Mouse (Mus musculus) lung, postnatal 0 days (tissue): ENCODE measurements around the gene Smc3. TPM values are rescaled to one million over a fixed set of nuclear protein-coding genes. Genes with fewer than 3 reads are reported as not detected.
A peak's percentile ranks its signal among the peaks of the same experiment; 100 is the strongest.

Source experiments
- ATAC-seq: fragments of 200-750 bp; cut with Nextera tagmentation; 2 replicates; pipeline ENCODE4 v1.8.0; 2017; ENCODE audit warnings: moderate library complexity
- DNase-seq: peaks from one replicate; pipeline ENCODE4 v3.0.0-alpha.2; 2016; ENCODE audit warnings: low spot score
- H3K27ac ChIP-seq: fragments of 300-500 bp; sonication (generic); 2 replicates; pipeline ENCODE4 v1.5.1; 2014; ENCODE audit warnings: antibody characterized with exemption, mild to moderate bottlenecking, low read length, mixed read lengths
- H3K27me3 ChIP-seq: fragments of 300-500 bp; sonication (generic); replicated peaks from 2 replicates; pipeline ENCODE4 v1.6.1; 2014; ENCODE audit warnings: low read length, mixed read lengths; ENCODE audit not compliant: insufficient read depth
- H3K36me3 ChIP-seq: fragments of 300-500 bp; sonication (generic); 2 replicates; pipeline ENCODE4 v1.6.1; 2014; ENCODE audit warnings: low read length, mixed read lengths; ENCODE audit not compliant: insufficient read depth
- H3K4me1 ChIP-seq: fragments of 300-500 bp; sonication (generic); 2 replicates; pipeline ENCODE4 v1.6.1; 2014; ENCODE audit warnings: antibody characterized with exemption, low read depth, low read length, mixed read lengths; ENCODE audit not compliant: insufficient read depth
- H3K4me2 ChIP-seq: fragments of 300-500 bp; sonication (generic); replicated peaks from 2 replicates; pipeline ENCODE4 v1.6.1; 2014; ENCODE audit warnings: low read depth, mild to moderate bottlenecking, low read length, moderate library complexity, mixed read lengths
- H3K4me3 ChIP-seq: fragments of 300-500 bp; sonication (generic); 2 replicates; pipeline ENCODE4 v1.5.1; 2014; ENCODE audit warnings: low read depth, low read length
- H3K9ac ChIP-seq: fragments of 300-500 bp; sonication (generic); replicated peaks from 2 replicates; pipeline ENCODE4 v1.6.1; 2014; ENCODE audit warnings: low read depth, mild to moderate bottlenecking
- H3K9me3 ChIP-seq: fragments of 300-500 bp; sonication (generic); 2 replicates; pipeline ENCODE4 v1.6.1; 2016; ENCODE audit warnings: low read length, mixed read lengths
- CTCF ChIP-seq: IDR thresholded peaks from 2 replicates; pipeline ENCODE4 v1.5.1; 2016; ENCODE audit warnings: antibody characterized with exemption, mild to moderate bottlenecking
- EP300 ChIP-seq: IDR thresholded peaks from 2 replicates; pipeline ENCODE4 v1.6.1; 2016; ENCODE audit warnings: antibody characterized with exemption, mild to moderate bottlenecking, control low read depth
- WGBS: fragments of 180-500 bp; shearing (Covaris S2); extraction: QIAGEN DNeasy Blood & Tissue Kit; methylation state at CpG from one replicate; pipeline ENCODE4 v1.1.7; 2014; 5-methylcytosine and 5-hydroxymethylcytosine counted together
- polyA plus RNA-seq: library from polyadenylated mRNA; unstranded; fragments of >200 nt; fragmentation: Nextera tagmentation; extraction: Ambion mirVana; gene quantifications from 2 replicates; pipeline ENCODE4 v1.2.1, GENCODE M21; 2015

Gene Smc3
- polyA plus RNA-seq, 1 experiment from 2014 or later = 32.8 TPM

GRCm38 (mm10) chr19:53556841-53557240 is 43.4 kb upstream of the Smc3 start:
- H3K27ac ChIP-seq = no peak overlapping the region
- no peak overlapping the region for H3K9ac ChIP-seq
- ATAC-seq (0 out of 2 replicates have a peak, but pooled peaks have one; percentile 2), DNase-seq (no peak)
- H3K27me3 ChIP-seq = no peaks in the 10 kb centered on the region
- no peaks in the 10 kb centered on the region for H3K4me1 ChIP-seq
- 25% methylated on average over 6 of the region's 6 CpGs for WGBS
- H3K4me2 ChIP-seq = peak overlapping the region; percentile 44
- no peaks in the 10 kb centered on the region for H3K9me3 ChIP-seq
- no peaks in the 10 kb centered on the region for H3K36me3 ChIP-seq
- TF ChIP-seq EP300 (no peak), CTCF (peak; percentile 6; the same call in 1 of the 2 replicates)
- no peak overlapping the region for H3K4me3 ChIP-seq

GRCm38 (mm10) chr19:53557267-53557936 is 42.8 kb upstream of the Smc3 start:
- WGBS = 24% methylated on average over 20 of the region's 20 CpGs

GRCm38 (mm10) chr19:53560436-53560835 is 39.8 kb upstream of the Smc3 start:
- H3K4me3 ChIP-seq = no peak overlapping the region
- no peak overlapping the region for H3K9ac ChIP-seq
- no peak for TF ChIP-seq EP300
- no peak for TF ChIP-seq CTCF
- H3K9me3 ChIP-seq = no peaks in the 10 kb centered on the region
- no peak for ATAC-seq
- no peak overlapping the region for H3K27ac ChIP-seq
- WGBS = 84% methylated on average over 3 of the region's 3 CpGs
- DNase-seq = no peak
- H3K4me1 ChIP-seq = no peaks in the 10 kb centered on the region
- no peak overlapping the region for H3K4me2 ChIP-seq
- H3K27me3 ChIP-seq = no peaks in the 10 kb centered on the region
- H3K36me3 ChIP-seq = no peaks in the 10 kb centered on the region

More at GRCm38 (mm10) chr19:53557267-53557936, 42.8 kb upstream of the Smc3 start:
- DNase-seq (peak; percentile 42), ATAC-seq (peak; percentile 56)
- no peaks in the 10 kb centered on the region for H3K36me3 ChIP-seq
- H3K9ac ChIP-seq = no peak overlapping the region
- TF ChIP-seq EP300 (no peak), CTCF (no peak)
- H3K27me3 ChIP-seq = no peaks in the 10 kb centered on the region
- H3K4me1 ChIP-seq = no peaks in the 10 kb centered on the region
- H3K9me3 ChIP-seq = no peaks in the 10 kb centered on the region
- H3K27ac ChIP-seq = no peak overlapping the region
- H3K4me3 ChIP-seq = no peak overlapping the region
- peak overlapping the region; percentile 44 for H3K4me2 ChIP-seq

- H3K36me3 ChIP-seq = no peaks in the 10 kb centered on the region
- TF ChIP-seq CTCF = no peak
- no peak for TF ChIP-seq EP300
- H3K9ac ChIP-seq = no peak overlapping the region
- no peaks in the 10 kb centered on the region for H3K27me3 ChIP-seq
- no peak overlapping the region for H3K4me3 ChIP-seq
- ATAC-seq (no peak), DNase-seq (peak; percentile 16)
- WGBS = 25% methylated on average over 4 of the region's 4 CpGs
- no peak overlapping the region for H3K27ac ChIP-seq
- no peaks in the 10 kb centered on the region; the same call in 1 of the 2 replicates for H3K9me3 ChIP-seq
- no peak overlapping the region for H3K4me2 ChIP-seq
- H3K4me1 ChIP-seq = no peaks in the 10 kb centered on the region
Measured at GRCm38 (mm10) chr19:53564174-53564573, 36.0 kb upstream of the Smc3 start.

GRCm38 (mm10) chr19:53565565-53566277 is 34.5 kb upstream of the Smc3 start:
- H3K4me2 ChIP-seq = no peak overlapping the region
- 90% methylated on average over 14 of the region's 14 CpGs for WGBS
- ATAC-seq = no peak
- no peaks in the 10 kb centered on the region; the same call in 1 of the 2 replicates for H3K9me3 ChIP-seq
- H3K27me3 ChIP-seq = no peaks in the 10 kb centered on the region
- no peak overlapping the region for H3K9ac ChIP-seq
- TF ChIP-seq CTCF (no peak), EP300 (no peak)
- DNase-seq = no peak
- no peaks in the 10 kb centered on the region for H3K36me3 ChIP-seq
- H3K4me1 ChIP-seq = no peaks in the 10 kb centered on the region
- H3K27ac ChIP-seq = no peak overlapping the region
- H3K4me3 ChIP-seq = no peak overlapping the region

- no peaks in the 10 kb centered on the region for H3K4me1 ChIP-seq
- DNase-seq (no peak), ATAC-seq (no peak)
- H3K36me3 ChIP-seq = no peaks in the 10 kb centered on the region
- H3K4me3 ChIP-seq = no peak overlapping the region
- no peak overlapping the region for H3K27ac ChIP-seq
- no peak for TF ChIP-seq CTCF
- no peak for TF ChIP-seq EP300
- no peaks in the 10 kb centered on the region; the same call in 1 of the 2 replicates for H3K9me3 ChIP-seq
- no peaks in the 10 kb centered on the region for H3K27me3 ChIP-seq
- H3K4me2 ChIP-seq = no peak overlapping the region
- no peak overlapping the region for H3K9ac ChIP-seq
- WGBS = 60% methylated on average over 10 of the region's 11 CpGs
Measured at GRCm38 (mm10) chr19:53567864-53568263, 32.3 kb upstream of the Smc3 start.
